Comparison of ENCODE assay signal across 8 mouse cellular contexts in genomic region chr8:106893481-106894156, GRCm38 (mm10). TPM values are rescaled to one million over a fixed set of nuclear protein-coding genes. Genes with fewer than 3 reads are reported as not detected.
DNase-seq lines count a peak whose midpoint lies in the region; ATAC-seq lines count a peak whose summit lies in the region.

Utp4 (plus strand) TSS chr8:106893636.

- H3K27ac ChIP-seq in heart, embryonic 11.5 days (ENCODE audit: low read depth, low read length): peak within 1 kb of the TSS; percentile 95
- H3K27ac ChIP-seq in kidney, embryonic 16.5 days (ENCODE audit: low read length): peak within 1 kb of the TSS; percentile 97
- peak within 1 kb of the TSS; percentile 92 for H3K27ac ChIP-seq in liver, embryonic 12.5 days

- no peaks in the 10 kb centered on the region for H3K27me3 ChIP-seq in erythroblast, embryonic 14.5 days (ENCODE audit: control insufficient read depth)
- H3K27me3 ChIP-seq in heart, embryonic 11.5 days (ENCODE audit: control insufficient read depth, insufficient read depth, low read length): no peaks in the 10 kb centered on the region
- no peaks in the 10 kb centered on the region for H3K27me3 ChIP-seq in kidney, embryonic 16.5 days (ENCODE audit: insufficient read depth, low read length)
- H3K27me3 ChIP-seq in liver, embryonic 12.5 days (replicated peaks): no peaks in the 10 kb centered on the region
- no peaks in the 10 kb centered on the region for H3K27me3 ChIP-seq in splenic B cell, adult 2 months (ENCODE audit: control insufficient read depth, insufficient read depth, low read length, poor library complexity, severe bottlenecking)

- H3K4me1 ChIP-seq in erythroblast, embryonic 14.5 days (ENCODE audit: control insufficient read depth): peaks cover 32% of the 10 kb centered on the region
- peaks cover 21% of the 10 kb centered on the region for H3K4me1 ChIP-seq in heart, embryonic 11.5 days (ENCODE audit: control insufficient read depth, insufficient read depth, low read length)
- H3K4me1 ChIP-seq in kidney, embryonic 16.5 days (ENCODE audit: insufficient read depth, low read length): peaks cover 32% of the 10 kb centered on the region
- H3K4me1 ChIP-seq in liver, embryonic 12.5 days: peaks cover 47% of the 10 kb centered on the region

- under 1% methylated on average over 58 of the region's 63 CpGs for WGBS in heart, embryonic 11.5 days (ENCODE audit: insufficient replicate concordance)
- 0% methylated on average over 47 of the region's 63 CpGs for WGBS in kidney, embryonic 16.5 days
- under 1% methylated on average over 60 of the region's 63 CpGs for WGBS in liver, embryonic 12.5 days (ENCODE audit: insufficient replicate concordance)

- H3K4me2 ChIP-seq in heart, embryonic 11.5 days: peak within 1 kb of the TSS; percentile 78
- peak within 1 kb of the TSS; percentile 64 for H3K4me2 ChIP-seq in kidney, embryonic 16.5 days (replicated peaks; ENCODE audit: low read depth, low read length)
- H3K4me2 ChIP-seq in liver, embryonic 12.5 days: peak within 1 kb of the TSS; percentile 90

- DNase-seq in CD8-positive naive resting alpha-beta T cell, adult 2 months (ENCODE audit: low read depth in 2 of 2, low spot score in 2 of 2): peak; percentile 82 to 83
- peak; percentile 64 for DNase-seq in brain, embryonic 18.5 days (ENCODE audit: low read depth, low spot score)
- peak; percentile 93 for DNase-seq in naive thymus-derived CD4-positive, alpha-beta T cell, adult 2 months (ENCODE audit: low read depth)
- peak; percentile 93 for DNase-seq in splenic B cell, adult 2 months (ENCODE audit: low read depth, low spot score)

- peaks cover 47% of the 10 kb centered on the region for H3K36me3 ChIP-seq in erythroblast, embryonic 14.5 days (ENCODE audit: control insufficient read depth)
- peaks cover 5% of the 10 kb centered on the region; the same call in 1 of the 2 replicates for H3K36me3 ChIP-seq in heart, embryonic 11.5 days (ENCODE audit: control insufficient read depth, insufficient read depth, low read length)
- H3K36me3 ChIP-seq in kidney, embryonic 16.5 days (ENCODE audit: insufficient read depth, low read length): peaks cover 21% of the 10 kb centered on the region
- peaks cover 46% of the 10 kb centered on the region for H3K36me3 ChIP-seq in liver, embryonic 12.5 days
- H3K36me3 ChIP-seq in splenic B cell, adult 2 months (ENCODE audit: control insufficient read depth, insufficient read depth, low read length, poor library complexity, severe bottlenecking): no peaks in the 10 kb centered on the region

- peak within 1 kb of the TSS; percentile 96 for H3K4me3 ChIP-seq in erythroblast, embryonic 14.5 days (replicated peaks)
- H3K4me3 ChIP-seq in heart, embryonic 11.5 days (ENCODE audit: low read depth, low read length): peak within 1 kb of the TSS; percentile 93
- H3K4me3 ChIP-seq in kidney, embryonic 16.5 days (ENCODE audit: low read length): peak within 1 kb of the TSS; percentile 95
- peak within 1 kb of the TSS; percentile 94 for H3K4me3 ChIP-seq in liver, embryonic 12.5 days

- ATAC-seq in heart, embryonic 11.5 days (replicated peaks; ENCODE audit: insufficient number of reproducible peaks, low FRiP score, low TSS enrichment): peak; percentile 90
- ATAC-seq in kidney, embryonic 16.5 days (ENCODE audit: low FRiP score, low TSS enrichment): peak; percentile 95
- ATAC-seq in liver, embryonic 12.5 days: peak; percentile 94

- H3K9me3 ChIP-seq in erythroblast, embryonic 14.5 days (ENCODE audit: control insufficient read depth, low read length): no peaks in the 10 kb centered on the region
- no peaks in the 10 kb centered on the region for H3K9me3 ChIP-seq in heart, embryonic 11.5 days (replicated peaks; ENCODE audit: control insufficient read depth, low read length)
- no peaks in the 10 kb centered on the region for H3K9me3 ChIP-seq in kidney, embryonic 16.5 days (ENCODE audit: low read length)
- no peaks in the 10 kb centered on the region for H3K9me3 ChIP-seq in liver, embryonic 12.5 days (replicated peaks)

- H3K9ac ChIP-seq in heart, embryonic 11.5 days (ENCODE audit: low read depth, low read length): peak within 1 kb of the TSS; percentile 86
- H3K9ac ChIP-seq in kidney, embryonic 16.5 days (replicated peaks; ENCODE audit: low read length): peak within 1 kb of the TSS; percentile 97
- peak within 1 kb of the TSS; percentile 97 for H3K9ac ChIP-seq in liver, embryonic 12.5 days

RNA-seq across cellular contexts. Expression of gene Utp4, which starts in this region (rescaled TPM):
- 0.25 and 0.27 TPM in 2 replicates for polyA plus RNA-seq in erythroblast, embryonic 14.5 days (2012)
- polyA plus RNA-seq in heart, embryonic 11.5 days (2014; fragmentation: Nextera tagmentation; extraction: Ambion mirVana): 53.9 and 56.9 TPM in 2 replicates
- 84.3 and 91.4 TPM in 2 replicates for polyA plus RNA-seq in kidney, embryonic 16.5 days (2015; fragmentation: Nextera tagmentation; extraction: Ambion mirVana)
- polyA plus RNA-seq in liver, embryonic 12.5 days (2016; fragmentation: Nextera tagmentation; extraction: Ambion mirVana): 69.5 and 73.2 TPM in 2 replicates

Comparison
In these comparisons a context has a peak if more than half of its experiments do, and no peak if none do; other contexts are left out.
1. Peak in every context shown above with its lines: DNase-seq, ATAC-seq, H3K4me3 ChIP-seq and H3K27ac ChIP-seq.
2. RNA of gene Utp4 (polyA plus RNA-seq): 84.3 to 91.4 TPM in kidney, embryonic 16.5 days, 69.5 to 73.2 TPM in liver, embryonic 12.5 days and 53.9 to 56.9 TPM in heart, embryonic 11.5 days; 0.25 to 0.27 TPM in erythroblast, embryonic 14.5 days; every median in the first group is over 10 times any median in the second.